Mouse (Mus musculus) gastrocnemius, postnatal 14 days (tissue): ENCODE measurements at regions not wholly inside any gene's neighbourhood (a gene's known extent, or its start where the extent isn't known, plus 50 kb on each side); places are given as distances from the start of the nearest gene placed in this dataset.
"Not testable (repeated sequence)": the region's sequence is repeated elsewhere in the genome, so short reads cannot be mapped to it uniquely, and the experiment has no call there.

Experiments
- DNase-seq: peaks from one replicate; pipeline ENCODE4 v3.0.0; 2021; ENCODE audit warnings: mixed read lengths
- intact Hi-C: fragments of 180-260 bp; cut with DNase I; formaldehyde crosslinking; loops from one replicate; pipeline ENCODE4 v1.15.1; 2025; ENCODE audit warnings: low total_unique reads

- intact Hi-C loops = no loop called here
- no peak for DNase-seq
Measured at GRCm38 (mm10) chr1:149463930-149464329, 497.2 kb downstream of the Pla2g4a start.

GRCm38 (mm10) chr1:149449801-149450493 is 511.1 kb downstream of the Pla2g4a start:
- intact Hi-C loops = no loop called here

GRCm38 (mm10) chr1:149448516-149448915 is 512.6 kb downstream of the Pla2g4a start:
- intact Hi-C loops = no loop called here
- DNase-seq = no peak

More at GRCm38 (mm10) chr1:149449801-149450493, 511.1 kb downstream of the Pla2g4a start:
- no peak for DNase-seq

- DNase-seq = no peak
- intact Hi-C loops = no loop called here
Measured at GRCm38 (mm10) chr1:149411009-149411408, 550.1 kb downstream of the Pla2g4a start.

GRCm38 (mm10) chr1:149405367-149405766 is 555.7 kb downstream of the Pla2g4a start:
- intact Hi-C loops = no loop called here

GRCm38 (mm10) chr1:149388706-149389105 is 572.4 kb downstream of the Pla2g4a start:
- DNase-seq = peak; percentile 42
- intact Hi-C loops = no loop called here

More at GRCm38 (mm10) chr1:149405367-149405766, 555.7 kb downstream of the Pla2g4a start:
- no peak for DNase-seq

- intact Hi-C loops = no loop called here
- no peak for DNase-seq
Measured at GRCm38 (mm10) chr1:149351338-149351907, 609.7 kb downstream of the Pla2g4a start.

- no peak for DNase-seq
- intact Hi-C loops = no loop called here
Measured at GRCm38 (mm10) chr1:149347359-149347758, 613.7 kb downstream of the Pla2g4a start.

GRCm38 (mm10) chr1:149338158-149338557 is 622.9 kb downstream of the Pla2g4a start:
- intact Hi-C loops = no loop called here
- DNase-seq = no peak

- intact Hi-C loops = no loop called here
- DNase-seq = no peak
Measured at GRCm38 (mm10) chr1:149332239-149332638, 628.9 kb downstream of the Pla2g4a start.

GRCm38 (mm10) chr1:149327171-149327570 is 633.9 kb downstream of the Pla2g4a start:
- DNase-seq = no peak

GRCm38 (mm10) chr1:149323095-149323494 is 638.0 kb downstream of the Pla2g4a start:
- no peak for DNase-seq
- intact Hi-C loops = no loop called here

More at GRCm38 (mm10) chr1:149327171-149327570, 633.9 kb downstream of the Pla2g4a start:
- intact Hi-C loops = no loop called here

- intact Hi-C loops = no loop called here
- DNase-seq = no peak
Measured at GRCm38 (mm10) chr1:149289725-149290124, 671.4 kb downstream of the Pla2g4a start.

GRCm38 (mm10) chr1:149274932-149275331 is 686.2 kb downstream of the Pla2g4a start:
- intact Hi-C loops = no loop called here
- no peak for DNase-seq

GRCm38 (mm10) chr1:149256866-149257265 is 704.2 kb downstream of the Pla2g4a start:
- intact Hi-C loops = no loop called here
- no peak for DNase-seq

- intact Hi-C loops = no loop called here
- DNase-seq = no peak
Measured at GRCm38 (mm10) chr1:149254141-149254540, 706.9 kb downstream of the Pla2g4a start.

GRCm38 (mm10) chr1:149238329-149239015 is 722.6 kb downstream of the Pla2g4a start:
- DNase-seq = no peak
- intact Hi-C loops = no loop called here

- intact Hi-C loops, DNase-seq: not testable (repeated sequence)
Measured at GRCm38 (mm10) chr1:149227170-149227569, 733.9 kb downstream of the Pla2g4a start.

- intact Hi-C loops = no loop called here
- DNase-seq = no peak
Measured at GRCm38 (mm10) chr1:149226400-149226799, 734.7 kb downstream of the Pla2g4a start.

- intact Hi-C loops = no loop called here
- no peak for DNase-seq
Measured at GRCm38 (mm10) chr1:149202631-149203030, 758.5 kb downstream of the Pla2g4a start.

- intact Hi-C loops = no loop called here
- DNase-seq = no peak
Measured at GRCm38 (mm10) chr1:149199284-149199683, 761.8 kb downstream of the Pla2g4a start.
